Mouse (Mus musculus) testis, adult 2 months (tissue): ENCODE data around the gene Ccl26.

ENCODE experiments used
- CTCF ChIP-seq: fragments of 200-500 bp; IDR thresholded peaks from 2 replicates; pipeline ENCODE4 v1.5.1; 2012; ENCODE audit warnings: low read depth, mild to moderate bottlenecking, inconsistent platforms, low read length, moderate library complexity; ENCODE audit not compliant: control insufficient read depth, insufficient read depth, insufficient replicate concordance
- POLR2A ChIP-seq: fragments of 200-500 bp; IDR thresholded peaks from 2 replicates; pipeline ENCODE4 v1.6.1; 2012; ENCODE audit warnings: low read depth, mild to moderate bottlenecking, inconsistent platforms, low read length, moderate library complexity; ENCODE audit not compliant: control insufficient read depth

DNA sequence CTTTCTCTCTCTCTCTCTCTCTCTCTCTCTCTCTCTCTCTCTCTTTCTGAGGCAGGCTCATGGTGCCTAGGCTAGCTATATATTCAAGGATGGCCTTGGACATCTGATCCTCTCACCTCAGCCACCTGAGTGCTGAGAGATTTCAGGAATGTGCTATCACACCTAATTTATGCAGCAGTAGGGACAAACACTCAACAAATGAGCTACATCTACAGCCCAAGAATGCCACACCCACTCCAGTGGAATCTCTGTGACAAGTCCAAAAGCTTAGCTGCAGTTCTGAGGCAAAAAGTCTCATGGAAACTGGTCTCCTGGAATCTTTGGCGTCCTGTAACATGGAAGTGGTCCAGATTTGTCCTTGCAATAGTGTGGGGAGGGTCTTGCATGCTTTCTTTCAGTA lies 44.2 kb upstream of the Ccl26 start:
- TF ChIP-seq POLR2A (no peak), CTCF (no peak)
